Mouse (Mus musculus): ENCODE measurements at regions not wholly inside any gene's neighbourhood (a gene's known extent, or its start where the extent isn't known, plus 50 kb on each side); places are given as distances from the start of the nearest gene placed in this dataset.

DNA sequence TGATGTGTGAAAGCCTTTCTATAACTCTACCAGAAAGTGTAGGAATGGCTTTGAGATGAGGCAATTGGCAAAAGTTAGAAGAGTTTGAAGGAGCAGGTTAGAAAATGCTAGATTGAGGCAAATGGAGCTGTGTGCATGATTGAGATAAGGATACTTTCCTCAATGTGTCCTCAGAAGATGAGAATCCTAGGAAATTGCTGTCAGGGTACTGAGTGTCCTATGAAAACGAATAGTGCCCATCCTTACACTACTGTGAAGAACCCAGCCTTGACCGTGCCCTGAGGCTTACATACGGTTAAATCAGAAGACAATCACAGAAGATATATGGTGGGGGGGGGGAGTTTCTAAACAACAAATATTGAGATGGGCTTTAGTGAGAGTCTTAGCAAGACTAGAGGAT, 162.8 kb upstream of the Stt3b start:
- no peaks in the 10 kb centered on the region for H3K27me3 ChIP-seq
- no peaks in the 10 kb centered on the region for H3K36me3 ChIP-seq
- H3K27ac ChIP-seq (replicated peaks): no peak overlapping the region
- no peak overlapping the region for H3K9ac ChIP-seq
- no peaks in the 10 kb centered on the region for H3K9me3 ChIP-seq
- H3K4me2 ChIP-seq: no peak overlapping the region
- 93% methylated on average over 3 of the region's 3 CpGs for whole genome bisulfite sequencing
- no peak for ATAC-seq (ENCODE audit: low FRiP score, low read depth)
- H3K4me1 ChIP-seq (replicated peaks): no peaks in the 10 kb centered on the region
- no peak overlapping the region for H3K4me3 ChIP-seq

DNA sequence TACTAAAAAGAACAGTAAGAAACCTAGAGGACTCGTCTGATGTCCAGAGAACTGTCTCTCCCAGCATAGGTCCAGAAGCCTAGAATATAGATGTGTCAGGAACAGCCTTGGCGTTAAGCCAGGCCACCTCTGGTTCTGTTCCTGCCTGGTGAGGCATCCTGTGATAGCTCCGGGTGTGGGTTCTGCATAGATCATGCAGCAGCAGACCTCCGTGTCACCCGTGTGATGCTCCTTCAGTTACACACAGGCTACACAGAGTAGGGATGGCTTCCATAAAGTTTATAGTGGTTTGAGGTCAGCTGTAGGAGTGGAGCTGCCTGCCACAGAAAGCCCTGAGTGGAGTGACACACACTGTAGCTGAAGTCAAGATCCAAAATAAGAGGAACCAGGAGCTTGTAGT, 163.6 kb upstream of the Stt3b start:
- Histone ChIP-seq H3K36me3 (no peaks in the 10 kb centered on the region), H3K4me3 (no peak overlapping the region), H3K27ac (replicated peaks) (no peak overlapping the region), H3K9me3 (no peaks in the 10 kb centered on the region), H3K4me1 (replicated peaks) (peaks cover 2% of the 10 kb centered on the region; the same call in 1 of the 2 replicates), H3K9ac (no peak overlapping the region), H3K4me2 (no peak overlapping the region), H3K27me3 (no peaks in the 10 kb centered on the region)
- no peak for ATAC-seq (ENCODE audit: low FRiP score, low read depth)
- WGBS: 93% methylated on average over 5 of the region's 5 CpGs

DNA sequence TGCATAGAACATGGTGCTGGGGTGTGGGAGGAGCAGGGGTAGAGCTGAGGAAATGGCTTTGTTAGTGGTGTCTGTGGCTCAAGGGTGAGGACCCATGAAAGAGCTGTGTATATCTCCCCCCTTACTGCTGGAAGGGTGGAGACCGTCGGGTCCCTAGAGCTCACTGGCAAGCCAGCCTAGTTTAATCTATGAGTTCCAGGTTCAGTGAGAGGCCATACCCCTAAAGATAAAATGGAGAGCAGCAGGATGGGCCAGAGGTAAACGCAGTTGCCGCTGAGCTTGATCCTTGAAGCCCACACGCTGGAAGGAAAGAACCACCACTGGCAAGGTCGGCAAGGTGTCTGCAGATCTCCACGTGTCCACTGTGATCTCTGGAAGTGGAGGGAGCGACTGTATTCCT, 164.1 kb upstream of the Stt3b start:
- H3K9ac ChIP-seq: no peak overlapping the region
- H3K4me2 ChIP-seq: no peak overlapping the region
- ATAC-seq (ENCODE audit: low FRiP score, low read depth): no peak
- H3K4me1 ChIP-seq (replicated peaks): peaks cover 5% of the 10 kb centered on the region
- no peaks in the 10 kb centered on the region for H3K27me3 ChIP-seq
- H3K27ac ChIP-seq (replicated peaks): no peak overlapping the region
- 96% methylated on average over 8 of the region's 8 CpGs for WGBS
- H3K9me3 ChIP-seq: no peaks in the 10 kb centered on the region
- no peaks in the 10 kb centered on the region for H3K36me3 ChIP-seq
- H3K4me3 ChIP-seq: no peak overlapping the region

DNA sequence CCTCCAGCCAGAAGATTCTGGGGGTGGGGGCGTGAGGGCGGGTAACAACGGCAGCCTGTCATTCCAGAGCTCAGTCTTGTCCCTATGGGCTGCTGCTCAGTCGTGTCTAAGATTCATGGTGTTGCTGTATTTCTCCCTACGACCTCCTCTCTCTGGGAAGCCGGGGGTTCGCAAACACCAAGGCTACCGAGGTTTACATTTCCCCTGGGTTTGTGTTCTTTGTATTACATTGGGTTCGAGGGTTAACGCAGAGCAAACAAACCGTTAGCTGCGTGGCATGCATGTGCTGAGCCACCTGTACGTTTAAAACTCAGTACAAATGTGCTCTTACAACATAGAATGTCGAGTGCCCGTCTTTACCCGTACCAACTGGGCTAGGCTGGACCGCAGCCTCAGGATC, 166.0 kb upstream of the Stt3b start:
- Histone ChIP-seq H3K9me3 (no peaks in the 10 kb centered on the region), H3K9ac (no peak overlapping the region), H3K4me1 (replicated peaks) (peaks cover 8% of the 10 kb centered on the region), H3K27me3 (no peaks in the 10 kb centered on the region), H3K27ac (replicated peaks) (no peak overlapping the region), H3K4me2 (no peak overlapping the region), H3K4me3 (no peak overlapping the region), H3K36me3 (no peaks in the 10 kb centered on the region)
- no peak for ATAC-seq (ENCODE audit: low FRiP score, low read depth)
- WGBS: 79% methylated on average over 17 of the region's 17 CpGs

DNA sequence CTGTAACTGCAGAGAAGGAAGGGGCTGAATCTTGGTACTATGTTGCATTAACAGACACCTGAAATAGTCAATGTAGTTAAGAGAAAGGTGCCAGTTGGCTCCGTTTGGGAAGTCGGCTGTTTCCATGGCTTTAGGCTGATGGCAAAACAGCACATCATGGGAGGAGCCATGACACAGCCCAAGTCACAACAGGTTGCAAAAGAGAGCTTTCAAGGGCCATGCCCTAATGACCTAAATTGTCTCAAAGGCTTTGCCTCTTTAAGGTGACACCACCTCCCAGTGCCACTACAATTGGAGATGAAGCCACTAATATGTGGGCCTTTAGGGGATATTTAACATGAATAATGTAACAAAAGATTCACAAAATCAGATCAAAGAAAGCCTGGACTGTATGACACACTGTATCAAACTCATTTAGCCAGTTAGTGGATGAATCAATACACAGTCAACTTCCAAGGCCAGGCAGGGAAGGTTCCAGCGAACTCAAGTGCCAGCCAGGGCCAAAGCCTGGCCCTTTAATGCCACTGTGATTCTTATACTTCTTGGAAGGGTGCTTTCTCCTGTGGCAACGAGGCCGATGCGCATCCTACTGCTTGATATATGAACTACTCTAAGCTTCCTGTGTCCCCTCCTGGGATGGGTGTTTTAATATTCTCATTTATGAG, 167.5 kb upstream of the Stt3b start:
- H3K9me3 ChIP-seq: no peaks in the 10 kb centered on the region
- WGBS: 75% methylated on average over 6 of the region's 6 CpGs
- no peak for ATAC-seq (ENCODE audit: low FRiP score, low read depth)

DNA sequence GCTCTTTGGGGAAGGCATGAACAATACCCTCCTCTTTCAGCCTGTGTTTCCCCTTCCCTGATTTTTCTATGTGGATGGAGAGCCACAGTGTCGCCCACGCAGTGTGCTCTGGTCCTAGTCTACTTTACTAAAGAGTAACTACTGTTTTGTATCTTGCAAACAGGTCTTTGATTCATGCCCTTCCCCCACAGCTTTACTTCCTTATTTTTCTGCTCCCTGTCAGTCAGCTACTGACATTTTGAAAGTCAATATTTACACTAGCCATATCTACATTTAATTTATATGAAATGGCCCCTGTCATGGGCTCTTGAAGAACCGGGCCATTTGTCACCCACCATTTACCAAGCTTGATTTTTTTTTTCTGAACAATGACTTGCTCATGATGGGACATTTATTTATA, 168.7 kb upstream of the Stt3b start:
- H3K9ac ChIP-seq: no peak overlapping the region
- H3K4me3 ChIP-seq: no peak overlapping the region
- H3K27ac ChIP-seq (replicated peaks): no peak overlapping the region
- H3K4me1 ChIP-seq (replicated peaks): peaks cover 8% of the 10 kb centered on the region
- no peaks in the 10 kb centered on the region for H3K36me3 ChIP-seq
- 46% methylated on average over 3 of the region's 3 CpGs for WGBS
- no peaks in the 10 kb centered on the region for H3K9me3 ChIP-seq
- ATAC-seq (ENCODE audit: low FRiP score, low read depth): no peak
- no peak overlapping the region for H3K4me2 ChIP-seq
- H3K27me3 ChIP-seq: no peaks in the 10 kb centered on the region

More for the DNA sequence above, 167.5 kb upstream of the Stt3b start:
- Histone ChIP-seq H3K4me2 (no peak overlapping the region), H3K36me3 (no peaks in the 10 kb centered on the region), H3K9ac (no peak overlapping the region), H3K4me1 (replicated peaks) (peaks cover 8% of the 10 kb centered on the region), H3K4me3 (no peak overlapping the region), H3K27me3 (no peaks in the 10 kb centered on the region), H3K27ac (replicated peaks) (no peak overlapping the region)

DNA sequence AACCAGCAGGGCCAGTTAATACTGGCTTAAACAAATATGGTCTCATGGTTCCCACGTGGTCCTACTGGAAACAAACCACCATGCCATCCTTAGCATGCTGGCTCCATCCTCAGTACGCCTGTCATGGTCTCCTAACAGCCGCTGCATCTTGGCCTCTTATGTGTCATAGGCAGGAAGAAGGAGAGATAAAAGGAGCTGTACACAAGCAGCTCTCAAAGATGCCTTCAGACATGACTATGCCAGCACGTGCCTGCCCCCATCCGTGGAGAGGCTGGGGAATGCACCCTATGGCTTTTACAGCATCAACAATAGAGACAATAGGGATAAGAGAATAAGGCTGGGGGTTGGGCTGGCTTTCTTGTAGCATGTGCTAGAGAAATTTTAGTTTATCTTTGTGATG, 171.0 kb upstream of the Stt3b start:
- no peak overlapping the region for H3K4me3 ChIP-seq
- H3K27ac ChIP-seq (replicated peaks): no peak overlapping the region
- no peaks in the 10 kb centered on the region for H3K9me3 ChIP-seq
- no peaks in the 10 kb centered on the region for H3K27me3 ChIP-seq
- H3K4me2 ChIP-seq: no peak overlapping the region
- WGBS: 59% methylated on average over 5 of the region's 5 CpGs
- peaks cover 8% of the 10 kb centered on the region for H3K4me1 ChIP-seq (replicated peaks)
- H3K36me3 ChIP-seq: no peaks in the 10 kb centered on the region
- H3K9ac ChIP-seq: no peak overlapping the region
- ATAC-seq (ENCODE audit: low FRiP score, low read depth): no peak

DNA sequence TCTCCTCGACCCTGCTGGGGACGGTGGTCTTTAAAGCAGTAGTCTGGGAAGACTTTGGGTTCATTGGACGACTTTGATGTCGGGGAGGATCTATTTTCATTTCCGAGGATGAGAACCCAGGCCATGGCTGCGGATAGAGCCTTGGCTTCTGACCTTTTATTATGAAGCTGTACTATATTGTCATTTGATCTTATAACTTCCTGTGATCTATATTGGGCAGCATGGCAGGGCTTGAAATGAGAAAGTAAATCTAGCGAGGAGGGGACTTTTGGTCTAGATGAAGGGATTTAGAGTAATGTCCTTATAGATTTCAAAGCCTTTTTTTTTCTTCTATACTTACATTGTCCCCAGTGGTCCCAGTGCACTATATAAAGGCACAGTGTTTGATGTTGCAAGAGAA, 172.8 kb upstream of the Stt3b start:
- Histone ChIP-seq H3K9ac (no peak overlapping the region), H3K4me1 (replicated peaks) (peaks cover 8% of the 10 kb centered on the region), H3K27ac (replicated peaks) (no peak overlapping the region), H3K4me3 (no peak overlapping the region), H3K9me3 (no peaks in the 10 kb centered on the region), H3K27me3 (no peaks in the 10 kb centered on the region), H3K4me2 (no peak overlapping the region), H3K36me3 (no peaks in the 10 kb centered on the region)
- 88% methylated on average over 7 of the region's 7 CpGs for WGBS
- no peak for ATAC-seq (ENCODE audit: low FRiP score, low read depth)

DNA sequence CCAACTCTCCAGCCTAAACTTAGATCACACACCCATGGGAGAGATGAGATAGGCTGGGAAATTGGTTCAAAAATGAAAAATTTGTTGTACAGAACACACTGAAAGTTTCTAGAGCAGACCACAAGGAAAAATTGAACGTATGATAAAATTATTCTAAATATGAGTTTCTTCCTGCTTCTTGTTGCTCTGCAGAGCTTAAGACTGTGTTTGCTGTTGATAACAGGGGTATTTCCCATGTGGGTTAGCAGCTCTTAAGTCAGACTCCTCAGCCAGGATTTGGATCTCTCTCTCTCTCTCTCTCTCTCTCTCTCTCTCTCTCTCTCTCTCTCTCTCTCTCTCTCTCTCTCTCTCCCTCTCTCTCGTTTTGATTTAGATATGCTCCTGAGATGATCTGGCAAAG, 173.5 kb upstream of the Stt3b start:
- peaks cover 8% of the 10 kb centered on the region for H3K4me1 ChIP-seq (replicated peaks)
- no peaks in the 10 kb centered on the region for H3K36me3 ChIP-seq
- H3K27me3 ChIP-seq: no peaks in the 10 kb centered on the region
- ATAC-seq (ENCODE audit: low FRiP score, low read depth): no peak
- no peak overlapping the region for H3K27ac ChIP-seq (replicated peaks)
- WGBS: 52% methylated on average over 2 of the region's 2 CpGs
- no peaks in the 10 kb centered on the region for H3K9me3 ChIP-seq
- H3K9ac ChIP-seq: no peak overlapping the region
- H3K4me2 ChIP-seq: no peak overlapping the region
- H3K4me3 ChIP-seq: no peak overlapping the region

DNA sequence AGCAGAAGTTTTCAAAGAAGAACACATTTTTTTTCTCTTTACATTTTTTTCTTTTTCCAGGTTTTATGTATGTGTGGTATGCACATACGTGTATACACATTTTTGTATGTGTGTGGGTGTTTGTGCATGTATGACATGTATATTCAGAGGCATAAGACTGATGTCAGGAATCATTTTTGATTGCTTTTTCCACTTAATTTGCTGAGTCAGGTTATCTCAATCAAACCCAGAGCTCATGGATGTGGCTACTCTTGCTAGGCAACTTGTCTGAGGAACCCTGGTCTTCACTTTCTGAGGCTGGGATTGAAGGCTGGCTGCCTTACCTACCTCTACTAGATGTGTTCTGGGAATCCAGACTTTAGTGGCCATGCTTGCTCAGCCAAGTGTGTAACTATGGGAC, 174.2 kb upstream of the Stt3b start:
- Histone ChIP-seq H3K4me3 (no peak overlapping the region), H3K36me3 (no peaks in the 10 kb centered on the region), H3K9me3 (no peaks in the 10 kb centered on the region), H3K4me1 (replicated peaks) (peaks cover 3% of the 10 kb centered on the region; the same call in 1 of the 2 replicates), H3K27ac (replicated peaks) (no peak overlapping the region), H3K4me2 (no peak overlapping the region), H3K27me3 (no peaks in the 10 kb centered on the region), H3K9ac (no peak overlapping the region)
- ATAC-seq (ENCODE audit: low FRiP score, low read depth): no peak
- WGBS: 81% methylated on average over 1 of the region's 1 CpGs

DNA sequence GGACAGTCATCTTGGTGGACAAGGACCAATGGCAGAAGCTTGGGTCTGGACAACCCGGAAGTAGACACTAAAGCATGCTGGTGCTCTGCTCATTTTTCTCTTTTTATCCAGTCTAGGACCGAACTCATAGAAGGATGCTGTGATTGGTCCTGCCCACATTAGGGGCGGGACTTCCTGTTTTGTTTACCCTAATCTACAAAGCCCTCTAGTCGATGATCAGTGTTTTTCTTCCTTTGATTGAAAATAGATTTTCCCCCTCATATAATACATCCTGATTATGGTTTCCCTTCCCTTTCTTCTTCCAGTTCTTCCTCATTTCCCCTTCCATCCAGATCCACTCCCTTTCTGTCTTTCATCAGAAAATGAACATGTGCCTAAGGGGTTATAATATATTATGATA, 175.0 kb upstream of the Stt3b start:
- WGBS: 89% methylated on average over 4 of the region's 4 CpGs
- Histone ChIP-seq H3K4me3 (no peak overlapping the region), H3K4me2 (no peak overlapping the region), H3K9me3 (no peaks in the 10 kb centered on the region), H3K27ac (replicated peaks) (no peak overlapping the region), H3K4me1 (replicated peaks) (no peaks in the 10 kb centered on the region), H3K36me3 (no peaks in the 10 kb centered on the region), H3K27me3 (no peaks in the 10 kb centered on the region), H3K9ac (no peak overlapping the region)
- no peak for ATAC-seq (ENCODE audit: low FRiP score, low read depth)

DNA sequence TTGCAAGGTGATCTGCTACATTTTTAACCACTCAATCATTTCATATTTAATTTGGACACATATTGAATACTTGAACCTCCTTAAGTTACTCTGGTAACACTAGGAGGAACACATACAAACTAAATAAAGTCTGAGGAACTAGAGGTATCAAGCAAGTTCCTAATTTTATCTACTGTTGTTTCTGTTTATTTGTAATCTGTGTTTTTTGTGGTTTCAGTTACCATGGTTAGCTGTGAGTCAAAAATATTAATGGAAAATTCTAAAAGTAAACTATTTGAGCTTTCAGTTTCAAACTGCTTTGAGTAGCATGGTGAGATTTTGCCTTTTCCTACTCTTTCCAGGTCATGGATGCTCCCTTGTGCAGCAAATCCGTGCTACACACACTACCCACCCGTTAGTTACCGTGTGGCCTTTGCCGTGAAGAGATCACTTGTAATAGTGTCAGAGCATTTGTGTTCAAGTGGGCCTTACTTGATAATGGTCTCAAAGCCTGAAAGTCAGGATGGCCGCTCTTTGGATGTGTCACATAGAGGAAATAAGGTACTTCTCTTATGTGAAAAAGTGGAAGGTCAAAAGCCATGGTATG, 177.0 kb upstream of the Stt3b start:
- no peaks in the 10 kb centered on the region for H3K27me3 ChIP-seq
- no peak overlapping the region for H3K27ac ChIP-seq (replicated peaks)
- no peak overlapping the region for H3K4me3 ChIP-seq
- ATAC-seq (ENCODE audit: low FRiP score, low read depth): no peak
- no peaks in the 10 kb centered on the region for H3K36me3 ChIP-seq
- no peak overlapping the region for H3K4me2 ChIP-seq
- H3K9me3 ChIP-seq: no peaks in the 10 kb centered on the region
- H3K9ac ChIP-seq: no peak overlapping the region
- no peaks in the 10 kb centered on the region for H3K4me1 ChIP-seq (replicated peaks)
- 91% methylated on average over 5 of the region's 5 CpGs for WGBS

Measured in hindbrain, embryonic 15.5 days (tissue).